Mouse (Mus musculus) brain, adult 10 weeks (tissue): Measurements from ENCODE around the gene Olfr862. TPM values are rescaled to one million over a fixed set of nuclear protein-coding genes. Genes with fewer than 3 reads are reported as not detected.

Source experiments
- polyA plus RNA-seq: library from polyadenylated mRNA; stranded (reverse); fragments of 350-450 nt; fragmentation: Illumina TruSeq; extraction: RNeasy Lipid Tissue Mini Kit (QIAGEN cat#74804); gene quantifications from one replicate; pipeline ENCODE4 v1.2.3, GENCODE M21; 2015; ENCODE audit warnings: low read depth, low replicate concordance

The Olfr862 gene
- not detected for polyA plus RNA-seq

GRCm38 (mm10) chr9:19887904-19888303 is at the start of gene Olfr862:
Gene Olfr862, minus strand, starts transcription at chr9:19888004.

GRCm38 (mm10) chr9:19916565-19916964 is 28.8 kb upstream of the Olfr862 start, which contains the start of gene Olfr77:
Gene Olfr77, plus strand, starts transcription at chr9:19916865.

GRCm38 (mm10) chr9:19849647-19850046 is 38.2 kb downstream of the Olfr862 start, which contains the start of gene Olfr860:
Gene Olfr860, minus strand, starts transcription at chr9:19849747.

Other genes with a start within 250 kb of the Olfr862 start
- not detected for gene Olfr857, start 178.6 kb downstream of the Olfr862 start, polyA plus RNA-seq
- gene Olfr58, start 107.7 kb downstream of the Olfr862 start, polyA plus RNA-seq, result not detected
- not detected for gene Olfr859, start 83.1 kb downstream of the Olfr862 start, polyA plus RNA-seq
- not detected for gene Olfr860, start 38.3 kb downstream of the Olfr862 start, polyA plus RNA-seq
- not detected for gene Olfr77, start 28.9 kb upstream of the Olfr862 start, polyA plus RNA-seq
- gene Olfr866, start 140.0 kb upstream of the Olfr862 start, polyA plus RNA-seq, result not detected
- not detected for gene Olfr867, start 169.6 kb upstream of the Olfr862 start, polyA plus RNA-seq
- gene Olfr868, start 210.6 kb upstream of the Olfr862 start, polyA plus RNA-seq, result not detected
- not detected for gene Olfr869, start 241.0 kb upstream of the Olfr862 start, polyA plus RNA-seq